Mouse (Mus musculus): Measurements from ENCODE around the gene Spire2.
A peak's percentile ranks its signal among the peaks of the same experiment; 100 is the strongest.
"Not testable (repeated sequence)": the region's sequence is repeated elsewhere in the genome, so short reads cannot be mapped to it uniquely, and the experiment has no call there.

The Spire2 gene

DNA sequence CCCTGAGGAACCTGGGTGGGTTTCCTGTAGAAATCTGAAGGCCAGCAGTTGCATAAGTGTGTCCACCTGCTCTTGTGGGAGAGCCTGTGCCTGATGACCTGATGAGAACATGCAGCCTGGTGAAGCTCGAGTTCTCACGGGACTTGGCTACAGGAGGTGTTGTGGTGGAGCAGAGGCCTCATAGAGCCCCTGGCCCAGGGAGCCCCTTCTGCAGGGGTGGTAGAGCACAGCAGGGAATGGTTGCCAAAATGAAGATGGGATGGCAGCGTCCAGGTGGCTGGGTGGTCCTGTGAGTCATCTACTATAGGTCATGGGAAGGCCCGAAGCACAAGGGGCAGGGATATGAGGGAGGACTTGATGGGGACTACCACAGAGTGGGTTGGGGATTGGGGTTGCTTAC is 49.2 kb downstream of the Spire2 start:
- DNase-seq (ENCODE audit: low spot score in 2 of 2): no peak

DNA sequence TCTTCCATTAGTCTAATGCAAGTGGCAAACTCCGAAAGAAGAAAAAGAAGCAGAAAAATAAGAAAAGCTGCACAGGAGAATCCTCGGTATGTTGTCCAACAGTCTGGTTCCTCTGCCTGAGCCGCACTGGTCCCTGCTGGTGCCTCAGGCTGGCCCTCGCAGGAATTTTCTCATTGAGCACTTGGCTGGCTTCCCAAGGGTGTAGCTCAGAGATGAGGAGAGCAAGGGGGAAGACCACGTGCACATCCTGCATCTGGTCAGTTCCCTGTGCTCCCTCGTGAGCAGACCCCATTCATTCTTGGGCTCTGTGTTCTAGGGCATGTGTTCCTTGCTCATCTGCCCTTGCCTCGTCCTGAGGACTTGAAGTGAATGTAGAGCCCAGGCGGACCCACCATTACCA is 50.0 kb downstream of the Spire2 start:
- DNase-seq (ENCODE audit: low spot score in 2 of 2): no peak

DNA sequence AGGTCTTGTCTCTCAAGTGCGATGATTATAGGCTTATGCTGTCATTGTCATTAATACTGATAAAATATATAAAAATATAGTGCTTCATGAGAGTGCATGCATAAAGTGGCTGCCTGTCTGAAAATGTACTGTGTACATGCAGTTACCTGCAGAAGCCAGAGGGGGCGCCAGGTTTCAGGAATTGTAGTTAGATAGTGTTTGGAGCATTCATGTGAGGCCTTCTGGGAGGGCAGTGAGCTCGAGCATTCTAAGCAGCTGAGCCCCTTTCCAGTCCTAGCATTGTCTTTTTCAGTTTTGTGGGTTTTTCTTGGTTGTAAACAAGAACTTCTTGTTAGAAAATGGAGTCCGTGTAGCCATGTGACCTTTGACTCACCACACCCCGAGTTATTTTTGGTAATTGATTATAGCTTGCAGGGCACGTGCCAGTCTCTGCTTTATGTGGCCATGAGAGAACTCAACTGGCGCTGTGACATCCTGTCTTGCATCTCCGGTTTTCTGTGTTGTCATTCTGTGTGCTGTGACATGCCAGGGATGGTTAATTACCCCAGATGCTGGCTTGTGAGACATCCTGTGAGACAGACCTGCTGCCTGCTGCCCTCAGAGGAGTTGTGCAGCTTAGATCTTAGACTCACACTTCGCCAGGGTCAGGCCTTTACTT is 52.5 kb downstream of the Spire2 start:
- DNase-seq (ENCODE audit: low spot score in 2 of 2): no peak

DNA sequence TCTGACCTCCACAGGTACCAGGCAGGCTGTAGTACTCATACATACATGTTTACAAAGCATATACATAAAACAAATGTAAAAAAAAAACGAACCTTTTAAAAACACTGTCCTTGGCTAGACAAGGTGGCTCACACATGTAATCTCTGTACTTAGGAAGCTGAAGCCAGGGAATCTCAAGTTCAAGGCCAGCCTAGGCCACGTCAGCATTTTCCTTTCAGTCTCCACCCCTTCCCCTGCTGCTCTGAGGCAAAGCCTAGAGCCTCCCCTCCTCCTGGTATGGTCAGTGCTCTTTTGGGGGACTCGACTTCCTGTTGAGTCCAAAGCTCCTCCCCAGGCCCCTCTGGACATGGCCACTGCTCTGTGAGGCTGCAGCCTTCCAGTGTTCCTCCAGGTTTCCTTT is 54.5 kb downstream of the Spire2 start:
- no peak for DNase-seq (ENCODE audit: low spot score in 2 of 2)

DNA sequence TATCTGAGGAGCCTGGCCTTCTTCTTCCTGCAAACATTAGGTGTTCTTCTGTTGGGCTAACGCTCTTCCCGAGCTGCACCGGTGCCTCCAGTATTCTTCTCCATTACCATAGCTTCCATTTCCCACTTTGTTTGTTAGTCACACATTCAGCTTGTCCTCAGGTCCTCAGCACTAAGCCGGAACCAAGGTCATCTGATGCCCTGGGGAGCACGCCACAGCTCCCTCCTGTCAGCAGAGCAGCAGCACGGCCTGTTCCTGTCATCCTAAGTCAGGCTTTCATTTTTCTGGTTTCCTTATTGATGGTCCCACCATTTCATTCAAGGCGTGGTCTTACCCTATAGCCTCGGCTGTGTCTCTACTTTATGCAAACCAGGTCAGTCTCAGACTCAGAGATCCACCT is 55.3 kb downstream of the Spire2 start:
- no peak for DNase-seq (ENCODE audit: low spot score in 2 of 2)

DNA sequence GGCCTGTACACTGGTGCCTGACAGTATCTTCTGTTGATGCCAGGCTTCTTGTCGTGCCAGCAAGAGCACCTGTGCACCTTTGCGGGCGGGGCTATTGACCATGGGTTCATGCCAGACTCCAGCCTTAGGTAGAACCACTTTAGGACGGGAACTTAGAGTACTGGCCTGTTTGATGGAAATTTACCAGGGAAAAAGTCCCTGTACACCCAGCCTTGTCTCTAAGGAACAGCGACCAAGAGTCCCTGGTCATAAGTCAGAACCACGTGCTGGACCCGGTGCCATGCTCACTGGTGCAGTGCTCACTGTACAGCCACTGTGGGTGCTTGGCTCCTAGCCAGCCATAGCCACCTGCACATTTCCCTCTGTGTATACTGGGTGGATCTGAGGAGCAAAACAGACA is 56.5 kb downstream of the Spire2 start:
- no peak for DNase-seq (ENCODE audit: low spot score in 2 of 2)

DNA sequence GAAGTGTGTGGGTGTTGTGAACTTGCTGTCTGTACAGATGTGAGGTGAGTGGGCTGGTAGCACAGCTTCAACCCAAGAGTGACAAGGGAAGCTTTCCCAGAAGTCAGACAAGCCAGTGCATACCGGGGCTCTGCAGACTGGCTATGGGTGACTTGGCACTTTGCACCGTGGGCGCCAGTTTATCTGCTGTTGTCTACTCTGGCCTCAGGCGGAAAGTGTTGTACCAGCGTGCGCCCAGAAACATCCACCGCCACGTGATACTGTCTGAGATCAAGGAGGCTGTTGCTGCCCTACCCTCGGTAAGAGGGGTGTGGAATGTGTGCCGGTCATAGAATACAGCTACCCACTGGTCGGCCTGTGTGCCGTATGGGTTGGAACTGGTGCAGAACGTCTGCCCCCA is 65.8 kb downstream of the Spire2 start:
- no peak for DNase-seq (ENCODE audit: low spot score in 2 of 2)

DNA sequence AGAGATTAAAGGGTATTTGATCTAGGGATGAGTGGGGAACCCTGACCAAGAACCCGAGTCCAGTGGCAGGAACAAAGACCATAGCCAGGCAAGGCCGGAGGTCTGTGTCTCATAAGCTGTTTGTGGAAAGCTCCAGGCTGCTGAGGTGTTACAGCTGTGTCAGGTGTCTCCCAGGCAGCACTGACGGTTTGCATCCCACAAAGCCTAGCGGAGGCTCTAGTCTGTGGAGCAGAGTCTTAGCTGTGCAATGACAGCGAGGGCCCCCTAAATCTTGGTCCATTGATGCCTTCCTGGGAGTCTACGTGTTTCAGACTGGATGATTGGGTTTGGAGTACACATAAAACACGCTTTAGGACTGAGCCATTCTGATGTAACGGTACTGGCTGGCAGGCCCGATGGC is 69.4 kb downstream of the Spire2 start:
- no peak for DNase-seq (ENCODE audit: low spot score in 2 of 2)

DNA sequence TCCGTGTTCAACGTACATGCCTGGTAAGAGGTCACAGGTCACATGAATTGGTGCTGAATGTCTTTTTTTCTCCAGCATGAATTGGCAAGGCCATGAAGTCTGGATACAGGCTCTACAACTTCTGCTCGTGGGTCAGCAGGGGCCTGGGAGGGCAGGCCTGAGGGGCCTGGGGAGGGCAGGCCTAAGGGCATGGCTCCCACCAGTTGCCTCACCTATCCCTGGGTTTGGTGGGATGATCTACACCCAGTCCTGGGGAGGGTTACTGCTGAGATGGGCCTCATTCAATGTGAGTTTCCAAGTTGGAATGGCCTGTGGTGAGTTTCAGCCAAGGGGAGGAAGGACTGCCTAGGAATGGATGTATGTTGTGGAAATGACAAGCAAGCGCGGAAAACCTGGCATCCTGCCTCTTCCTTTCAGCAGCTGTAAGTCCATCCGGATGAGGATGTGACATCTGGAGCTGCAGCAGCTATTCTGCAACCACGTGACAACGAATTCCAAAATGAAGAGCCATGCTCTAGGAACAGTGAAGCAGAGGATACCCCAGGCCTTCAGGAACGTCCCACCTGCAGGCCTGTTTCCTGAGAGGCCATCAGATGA is 70.3 kb downstream of the Spire2 start:
- no peak for DNase-seq (ENCODE audit: low spot score in 2 of 2)

DNA sequence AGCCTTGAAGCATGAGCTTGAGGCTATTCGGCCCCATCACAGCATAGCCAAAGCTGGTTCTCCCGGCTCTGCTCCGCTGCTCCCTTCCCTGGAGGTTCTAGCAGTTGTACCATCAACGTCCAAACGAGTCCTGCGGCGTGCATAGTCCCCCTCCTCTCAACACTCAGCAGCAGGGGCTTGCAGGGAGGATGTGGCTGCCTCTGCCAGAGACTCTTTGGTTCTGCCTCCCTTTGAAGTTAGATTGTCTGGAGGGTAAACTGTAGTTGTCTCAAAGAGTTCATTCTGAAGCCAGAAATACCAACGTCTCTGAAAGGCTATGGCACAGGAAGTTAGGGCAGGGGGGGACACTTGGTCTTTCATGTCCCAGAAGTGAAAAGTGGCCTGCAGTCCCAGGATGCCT is 72.0 kb downstream of the Spire2 start:
- no peak for DNase-seq (ENCODE audit: low spot score in 2 of 2)

DNA sequence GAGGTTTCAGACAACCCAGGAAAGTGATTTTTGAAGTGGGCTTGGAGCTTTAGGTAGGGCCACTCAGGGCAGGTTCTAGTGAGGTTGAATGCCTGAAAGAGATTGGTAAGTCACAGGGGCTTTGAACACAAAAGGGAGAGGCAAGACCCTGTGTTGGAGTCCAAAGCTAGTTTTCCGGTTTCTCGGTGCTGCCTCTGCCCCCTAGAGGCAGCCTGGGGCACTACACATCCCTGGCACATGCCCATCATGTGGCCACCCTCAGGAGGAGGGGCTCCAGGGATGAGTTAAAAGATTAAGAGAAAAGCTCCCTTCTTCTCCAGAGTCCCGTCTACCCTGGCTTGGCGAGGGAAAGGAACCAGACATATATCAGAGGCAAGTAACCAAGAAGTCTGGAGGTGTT is 74.3 kb downstream of the Spire2 start, which contains the start of gene Mc1r:
Gene Mc1r (plus strand): TSS at position 322 of the 400 bp plus-strand sequence.
- DNase-seq (ENCODE audit: low spot score in 2 of 2): peak in 1 of 2 experiments; percentile 62

DNA sequence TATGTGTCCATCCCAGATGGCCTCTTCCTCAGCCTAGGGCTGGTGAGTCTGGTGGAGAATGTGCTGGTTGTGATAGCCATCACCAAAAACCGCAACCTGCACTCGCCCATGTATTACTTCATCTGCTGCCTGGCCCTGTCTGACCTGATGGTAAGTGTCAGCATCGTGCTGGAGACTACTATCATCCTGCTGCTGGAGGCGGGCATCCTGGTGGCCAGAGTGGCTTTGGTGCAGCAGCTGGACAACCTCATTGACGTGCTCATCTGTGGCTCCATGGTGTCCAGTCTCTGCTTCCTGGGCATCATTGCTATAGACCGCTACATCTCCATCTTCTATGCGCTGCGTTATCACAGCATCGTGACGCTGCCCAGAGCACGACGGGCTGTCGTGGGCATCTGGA is 75.1 kb downstream of the Spire2 start:
- DNase-seq (ENCODE audit: low spot score in 2 of 2): no peak

DNA sequence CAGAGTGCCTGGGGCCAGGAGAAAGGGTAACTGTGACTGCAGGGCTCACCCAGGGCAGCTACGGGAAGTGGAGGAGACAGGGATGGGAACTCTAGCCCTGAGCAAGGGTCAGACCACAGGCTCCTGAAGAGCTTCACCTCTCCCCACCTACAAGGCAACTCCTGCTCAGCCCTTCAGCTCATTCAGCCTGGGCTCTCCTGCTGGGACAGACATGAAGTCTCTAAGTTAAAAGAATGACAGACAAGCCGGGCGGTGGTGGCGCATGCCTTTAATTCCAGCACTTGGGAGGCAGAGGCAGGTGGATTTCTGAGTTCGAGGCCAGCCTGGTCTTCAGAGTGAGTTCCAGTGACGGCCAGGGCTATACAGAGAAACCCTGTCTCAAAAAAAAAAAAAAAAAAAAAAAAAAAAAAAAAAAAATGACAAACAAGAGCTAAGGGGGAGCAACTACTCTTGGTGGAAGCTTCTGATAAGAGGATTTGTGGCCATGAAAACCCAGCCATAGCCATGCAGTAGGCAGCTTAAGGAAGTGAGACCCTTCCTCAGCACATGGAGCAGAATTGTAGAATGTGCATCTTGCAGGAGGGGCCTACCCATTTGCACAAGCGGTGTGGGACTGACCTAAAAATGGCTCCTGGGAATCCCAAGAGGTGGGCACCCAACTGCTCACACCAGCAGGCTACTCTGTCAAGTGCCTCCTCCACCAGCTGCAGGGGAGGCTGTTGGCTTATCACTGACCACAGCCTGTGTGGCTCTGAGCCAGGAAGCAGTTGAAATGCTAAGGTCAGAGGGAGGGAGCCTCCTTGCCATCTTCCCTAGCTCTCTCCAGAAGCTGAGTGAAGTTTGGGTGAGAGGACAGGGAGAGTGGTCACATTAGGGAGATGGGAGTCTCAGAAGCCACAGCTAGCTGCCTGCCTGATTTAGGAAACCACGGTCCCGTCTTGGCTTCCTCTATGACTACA is 76.4 kb downstream of the Spire2 start:
- DNase-seq (ENCODE audit: low spot score in 2 of 2): no peak

DNA sequence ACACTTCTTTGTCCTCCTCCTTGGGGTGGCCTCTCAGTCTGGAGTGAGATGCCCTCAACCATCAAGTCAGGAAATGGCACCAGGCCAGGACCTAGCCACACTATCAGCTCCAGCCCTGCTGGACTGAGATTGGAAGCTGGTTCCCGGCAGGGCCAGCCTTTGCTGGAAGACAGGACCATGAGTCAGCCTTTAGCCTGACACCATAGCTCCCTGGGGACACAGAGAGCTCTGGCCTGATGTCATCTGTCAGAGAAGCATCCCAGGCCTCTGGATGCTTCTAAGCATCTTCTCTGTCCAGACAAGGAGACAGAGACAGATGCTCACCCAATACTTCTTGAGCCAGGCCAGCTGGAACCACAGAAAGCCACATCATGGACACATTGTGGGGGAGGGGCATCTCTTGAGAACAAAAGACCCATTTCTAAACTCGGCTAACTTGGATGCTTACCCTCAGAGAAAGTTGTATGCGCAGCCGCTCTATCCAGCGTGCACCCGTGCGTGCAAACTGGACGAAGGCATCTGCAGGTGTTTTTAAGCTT is 77.6 kb downstream of the Spire2 start:
- DNase-seq (ENCODE audit: low spot score in 2 of 2): no peak

DNA sequence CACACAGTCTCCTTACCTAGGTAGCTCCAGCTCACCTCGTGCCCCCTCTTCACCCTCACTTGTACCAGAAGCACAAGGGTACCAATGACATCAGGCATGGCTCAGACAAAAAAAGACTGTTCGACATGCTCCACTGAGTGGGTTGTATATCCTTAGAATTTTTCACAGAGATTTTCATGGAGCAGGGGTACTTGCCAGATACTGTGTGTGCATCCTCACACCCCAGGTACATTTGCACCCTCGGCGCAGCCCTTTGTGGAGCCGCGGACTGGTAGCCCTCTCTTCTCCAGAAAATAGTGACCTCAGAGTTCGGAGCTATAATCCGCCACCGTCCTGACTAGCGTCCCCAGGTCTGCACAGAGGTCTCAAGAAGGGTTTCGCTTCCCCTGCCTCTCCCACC is 78.3 kb downstream of the Spire2 start:
- DNase-seq (ENCODE audit: low spot score in 2 of 2): no peak

DNA sequence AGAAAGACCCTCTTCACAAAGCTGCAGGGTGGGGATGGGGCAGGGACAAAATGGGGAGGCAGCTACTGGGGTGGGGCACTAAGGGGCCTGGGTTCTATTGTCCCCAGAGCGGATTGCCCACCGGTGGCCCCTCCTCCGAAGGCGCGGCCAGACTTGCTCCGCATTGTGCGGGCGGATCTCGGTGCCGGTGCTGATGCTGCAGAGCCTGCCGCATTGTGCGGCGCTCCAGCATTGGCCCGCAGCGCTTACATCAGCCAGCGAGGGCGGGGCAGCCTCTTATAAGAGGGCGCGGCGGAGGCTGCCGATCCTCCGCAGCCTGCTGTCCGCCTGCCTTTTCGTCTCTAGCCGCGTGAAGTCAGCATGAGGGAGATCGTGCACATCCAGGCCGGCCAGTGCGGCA is 78.7 kb downstream of the Spire2 start, which contains the start of gene Tubb3:
Gene Tubb3 (plus strand): TSS at position 179 of the 400 bp plus-strand sequence.
- peak; percentile 87 to 88 for DNase-seq (ENCODE audit: low spot score in 2 of 2)

DNA sequence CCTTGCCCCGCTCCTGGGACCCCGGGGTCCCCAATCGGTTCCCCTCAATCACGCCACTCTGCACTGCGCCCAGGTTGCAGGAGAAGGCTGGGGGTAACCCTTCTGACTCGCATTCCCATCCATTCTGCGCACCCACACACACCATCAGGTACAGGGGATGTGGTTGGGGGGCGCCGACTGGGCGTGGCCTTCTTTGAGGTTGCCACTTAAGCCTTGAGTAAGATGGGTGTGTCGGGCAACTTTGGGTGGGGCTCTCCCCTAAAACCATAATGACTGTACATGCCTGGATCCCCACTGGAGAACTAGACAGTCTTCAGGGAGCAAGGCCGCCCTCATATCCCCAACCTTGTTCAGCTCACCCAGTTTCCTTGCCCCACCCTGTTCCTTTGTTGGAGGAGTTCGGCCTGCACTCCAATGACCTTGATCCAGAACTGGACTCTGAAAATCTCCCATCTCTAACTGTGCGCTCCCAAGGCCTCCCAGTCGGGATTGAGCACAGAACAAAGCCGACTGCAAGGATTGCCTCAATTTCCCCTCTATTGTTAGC is 79.3 kb downstream of the Spire2 start:
- peak in 1 of 2 experiments; percentile 49 for DNase-seq (ENCODE audit: low spot score in 2 of 2)

DNA sequence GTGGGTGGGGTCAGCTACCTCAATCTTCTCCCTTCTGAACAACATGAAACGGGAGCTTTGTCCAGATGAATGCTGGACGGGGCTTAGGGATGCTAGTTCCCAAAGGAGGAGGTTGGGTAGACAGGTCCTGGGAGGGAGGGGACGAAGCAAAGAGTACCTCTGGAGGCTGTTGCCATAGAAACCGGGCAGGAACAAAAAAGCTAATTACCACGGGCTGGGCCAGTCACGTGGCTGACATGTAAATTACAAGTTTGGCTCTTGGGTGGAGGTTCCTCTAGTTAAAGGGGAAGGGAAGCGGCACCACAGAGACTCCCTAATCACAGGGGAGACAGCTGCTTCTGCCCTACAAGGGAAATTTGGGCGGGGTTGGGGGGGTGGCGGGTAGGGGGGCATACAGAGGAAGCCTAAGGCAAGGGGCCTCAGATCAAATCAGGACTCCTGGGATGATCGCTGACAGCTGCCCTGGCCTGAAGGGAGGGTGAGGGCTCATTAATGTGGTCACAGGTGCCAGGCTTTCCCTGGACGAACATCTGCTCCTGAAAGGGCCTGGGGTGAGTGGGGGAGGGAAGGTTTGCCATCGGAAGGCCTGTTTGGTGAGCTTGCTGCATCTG is 80.2 kb downstream of the Spire2 start:
- DNase-seq (ENCODE audit: low spot score in 2 of 2): peak; percentile 75 to 87

DNA sequence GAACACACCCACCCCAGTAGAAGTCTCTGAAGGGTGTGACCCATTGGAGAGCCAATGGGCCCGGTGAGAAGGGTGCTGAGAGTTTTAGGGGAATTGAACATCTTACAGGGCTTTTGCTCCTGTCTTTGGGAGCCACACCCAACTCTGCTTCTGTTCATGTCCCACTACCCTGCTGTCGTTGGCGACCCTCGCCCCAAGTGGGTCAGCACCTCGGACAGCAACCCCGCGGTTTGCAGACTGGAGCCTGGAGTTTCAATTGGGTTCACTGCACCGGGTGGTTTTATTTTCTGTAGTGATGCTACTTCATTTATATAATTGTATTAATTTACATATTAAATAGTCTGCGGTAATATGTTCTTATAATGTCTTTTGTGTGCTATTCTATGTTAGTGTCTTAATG is 81.7 kb downstream of the Spire2 start:
- DNase-seq (ENCODE audit: low spot score in 2 of 2): no peak

DNA sequence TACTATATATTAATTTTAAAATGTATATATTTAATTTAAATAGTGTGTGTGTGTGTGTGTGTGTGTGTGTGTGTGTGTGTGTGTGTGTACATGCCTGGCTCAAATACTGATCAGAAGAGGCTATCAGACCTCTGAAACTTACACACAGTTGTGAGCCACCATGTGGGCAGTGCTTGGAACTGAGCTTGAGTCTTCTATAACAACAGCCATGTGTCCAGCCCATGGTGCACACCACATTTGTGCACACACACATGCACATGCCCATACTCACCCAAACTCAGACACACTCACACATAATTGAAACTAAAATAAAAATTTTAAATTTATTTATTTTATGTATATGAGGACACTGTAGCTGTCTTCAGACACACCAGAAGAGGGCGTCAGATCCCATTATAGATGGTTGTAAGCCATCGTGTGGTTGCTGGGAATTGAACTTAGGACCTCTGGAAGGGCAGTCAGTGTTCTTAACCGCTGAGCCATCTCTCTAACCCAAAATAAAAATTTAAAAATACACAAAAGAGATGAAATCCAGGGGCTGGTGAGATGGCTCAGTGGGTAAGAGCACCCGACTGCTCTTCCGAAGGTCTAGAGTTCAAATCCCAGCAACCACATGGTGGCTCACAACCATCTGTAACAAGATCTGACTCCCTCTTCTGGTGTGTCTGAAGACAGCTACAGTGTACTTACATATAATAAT is 82.6 kb downstream of the Spire2 start:
- not testable (repeated sequence) for DNase-seq (ENCODE audit: low spot score in 2 of 2)

Data from frontal cortex, postnatal 10 days (tissue).